Mouse (Mus musculus) frontal cortex, postnatal 14 days (tissue): ENCODE measurements around the gene Erbb4.
"Not testable (repeated sequence)": the region's sequence is repeated elsewhere in the genome, so short reads cannot be mapped to it uniquely, and the experiment has no call there.

Experiments
- DNase-seq, 2 experiments: peaks; one replicate each; pipeline ENCODE4 v3.0.0; 2022; ENCODE audit warnings: low spot score in 2 of 2

Erbb4 gene

GRCm38 (mm10) chr1:68860341-68860740 lies 247.5 kb downstream of the Erbb4 start:
- DNase-seq, result no peak

DNA sequence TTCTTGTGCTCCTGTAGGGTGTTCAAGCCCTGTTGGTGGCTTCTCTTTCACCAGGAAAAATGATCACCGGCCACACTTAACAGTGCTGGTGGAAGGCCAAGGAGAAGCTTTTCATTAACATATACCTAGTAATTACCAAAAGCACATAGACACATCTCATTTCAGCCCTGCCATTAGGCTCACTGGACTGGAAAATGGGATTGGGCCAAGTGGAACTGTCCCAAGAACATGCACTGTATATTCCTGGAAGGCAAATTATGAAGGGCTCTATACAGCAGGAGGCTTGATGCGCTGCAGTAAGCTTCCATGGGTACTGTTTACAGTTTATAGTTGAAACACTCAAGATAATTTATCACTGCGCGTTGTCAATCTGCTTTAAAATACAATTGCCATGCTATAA lies 248.4 kb downstream of the Erbb4 start:
- no peak for DNase-seq

- no peak for DNase-seq
Measured at GRCm38 (mm10) chr1:68839352-68839751, 268.5 kb downstream of the Erbb4 start.

- no peak for DNase-seq
Measured at GRCm38 (mm10) chr1:68834686-68835085, 273.2 kb downstream of the Erbb4 start.

DNA sequence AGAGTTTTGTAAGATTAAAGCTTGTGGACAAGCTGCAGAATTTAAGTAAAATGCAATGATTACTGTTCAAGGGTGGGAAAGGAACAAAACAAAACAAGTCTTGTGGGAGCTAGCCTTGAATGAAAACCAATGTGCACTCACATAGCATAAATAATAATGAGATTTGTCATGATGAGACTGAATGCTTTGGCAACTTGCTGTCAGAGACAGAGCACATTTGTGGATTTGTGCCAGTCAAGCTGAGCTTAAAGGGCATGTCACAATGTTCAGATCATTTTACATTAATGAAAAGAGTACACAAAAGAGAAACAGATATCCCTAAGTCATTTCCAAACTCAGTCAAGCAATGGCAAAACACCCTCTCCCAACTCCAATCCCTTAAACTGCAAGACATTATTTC lies 275.8 kb downstream of the Erbb4 start:
- DNase-seq, result no peak

DNA sequence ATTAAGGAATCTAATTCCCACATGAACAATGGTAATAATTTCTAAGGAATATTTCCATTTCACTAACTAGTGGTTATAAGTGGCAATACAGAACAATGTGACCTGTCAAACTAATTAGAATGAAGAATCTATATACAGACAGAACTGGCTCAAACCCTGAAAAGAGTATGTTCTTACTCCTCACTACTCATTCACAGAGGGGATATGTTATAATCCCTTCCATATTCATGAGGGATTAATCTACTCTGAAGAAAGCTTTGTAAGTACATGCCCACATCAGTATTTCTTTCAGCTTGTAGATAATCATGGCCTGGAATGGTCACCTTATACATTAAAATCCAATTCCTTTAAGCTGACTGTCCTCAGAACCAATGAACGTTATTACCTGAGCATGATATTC lies 276.3 kb downstream of the Erbb4 start:
- DNase-seq, result no peak

- no peak for DNase-seq
Measured at GRCm38 (mm10) chr1:68830501-68831239, 277.2 kb downstream of the Erbb4 start.

- DNase-seq, result no peak
Measured at GRCm38 (mm10) chr1:68823116-68823644, 284.7 kb downstream of the Erbb4 start.

GRCm38 (mm10) chr1:68806711-68807110 lies 301.1 kb downstream of the Erbb4 start:
- no peak for DNase-seq

- DNase-seq, result no peak
Measured at GRCm38 (mm10) chr1:68787409-68788015, 320.3 kb downstream of the Erbb4 start.

DNA sequence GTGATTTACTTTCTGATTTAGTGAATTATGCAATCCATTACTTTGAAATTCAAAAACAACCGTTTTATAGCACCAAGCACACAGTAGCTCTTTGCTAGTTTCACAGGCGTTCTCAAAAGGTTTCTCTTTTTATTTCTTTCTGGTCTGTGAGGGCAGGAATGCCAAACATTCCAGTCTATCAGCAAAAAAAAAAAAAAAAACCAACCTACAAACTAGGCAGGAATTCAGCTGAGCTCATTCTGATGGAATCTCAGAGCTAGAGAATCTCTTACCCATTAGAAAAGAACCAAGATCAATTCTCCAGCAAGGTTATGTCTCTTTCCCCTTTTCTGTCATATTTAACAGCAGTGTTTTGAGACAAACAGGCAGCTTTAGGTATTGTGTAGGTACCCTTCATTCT lies 327.2 kb downstream of the Erbb4 start:
- DNase-seq, result no peak

GRCm38 (mm10) chr1:68780032-68780431 lies 327.8 kb downstream of the Erbb4 start:
- DNase-seq, result no peak

- DNase-seq, result not testable (repeated sequence)
Measured at GRCm38 (mm10) chr1:68766095-68766494, 341.8 kb downstream of the Erbb4 start.

DNA sequence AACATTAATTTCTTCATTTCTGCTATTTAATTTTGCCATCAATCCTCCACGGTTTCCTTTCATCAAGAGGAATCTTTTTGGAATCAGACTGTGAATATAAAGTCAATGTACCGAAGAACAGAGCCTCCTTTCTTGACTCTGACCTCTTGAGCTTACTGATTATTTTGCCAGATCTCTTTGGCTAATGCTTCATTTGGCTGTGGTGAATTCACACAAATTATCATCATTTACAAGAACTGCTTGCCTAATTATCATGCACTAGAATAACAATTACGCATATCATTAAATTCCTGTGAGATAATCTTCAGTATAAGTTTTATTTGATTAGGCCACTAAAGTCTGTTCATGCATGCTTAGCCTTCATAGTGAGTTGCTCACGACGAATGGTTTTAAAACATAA lies 345.4 kb downstream of the Erbb4 start:
- no peak for DNase-seq

GRCm38 (mm10) chr1:68748976-68749375 lies 358.9 kb downstream of the Erbb4 start:
- no peak for DNase-seq

GRCm38 (mm10) chr1:68681478-68681877 lies 426.4 kb downstream of the Erbb4 start:
- DNase-seq, result no peak

- no peak for DNase-seq
Measured at GRCm38 (mm10) chr1:68674667-68675066, 433.2 kb downstream of the Erbb4 start.

DNA sequence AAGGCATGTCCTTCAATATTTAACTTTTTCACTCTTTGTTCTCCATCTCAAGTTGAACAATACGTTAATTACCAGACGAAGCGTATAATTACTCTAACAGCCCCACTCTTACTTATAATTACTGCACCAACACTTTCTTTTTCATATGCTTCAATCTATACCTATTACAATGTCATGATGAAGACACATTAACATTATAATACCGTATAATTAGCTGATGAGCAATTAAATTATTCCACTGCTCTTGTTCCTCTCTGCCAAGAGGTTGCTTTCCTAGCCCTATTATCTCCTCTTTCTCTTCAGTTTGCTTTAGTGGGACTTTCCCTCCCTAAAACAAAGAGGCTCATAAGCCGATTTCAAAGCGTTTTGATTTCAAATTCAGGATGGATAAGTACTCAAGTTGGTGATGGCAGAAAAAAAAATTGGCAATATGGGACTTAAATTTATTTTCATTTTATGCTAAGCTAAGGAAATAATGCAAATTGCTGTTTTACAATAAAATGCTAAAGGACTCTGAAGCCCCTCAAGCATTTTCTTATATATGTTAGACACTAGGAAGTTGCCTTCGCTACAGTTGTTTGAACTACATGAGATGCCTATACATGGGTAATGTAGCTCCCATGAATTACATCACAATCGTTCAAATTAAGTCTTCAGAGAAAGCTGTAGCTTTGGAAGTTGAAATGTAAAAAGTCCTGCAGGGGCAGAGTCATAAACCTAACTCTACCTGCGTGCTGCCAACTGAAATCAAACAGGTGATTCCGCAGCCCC lies 440.8 kb downstream of the Erbb4 start:
- no peak for DNase-seq

DNA sequence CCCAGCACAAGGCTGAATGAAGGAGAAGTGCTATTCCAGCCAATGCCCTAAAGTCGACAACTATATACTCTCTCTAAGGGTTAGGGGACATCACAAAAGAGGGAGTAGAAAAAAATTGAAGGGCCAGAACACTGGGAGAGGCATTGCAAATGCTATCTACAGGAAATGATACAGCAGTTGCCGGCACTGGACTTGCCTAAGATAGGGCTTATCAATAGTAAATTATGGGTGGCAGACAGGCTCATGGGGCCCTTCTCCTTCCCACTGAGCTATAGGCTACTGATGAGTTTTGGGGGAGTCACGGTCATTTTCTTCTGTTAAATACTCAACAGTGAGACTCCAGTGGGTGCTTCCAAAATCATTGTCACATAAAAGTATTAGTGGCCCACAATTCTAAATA lies 517.4 kb downstream of the Erbb4 start:
- DNase-seq, result no peak

DNA sequence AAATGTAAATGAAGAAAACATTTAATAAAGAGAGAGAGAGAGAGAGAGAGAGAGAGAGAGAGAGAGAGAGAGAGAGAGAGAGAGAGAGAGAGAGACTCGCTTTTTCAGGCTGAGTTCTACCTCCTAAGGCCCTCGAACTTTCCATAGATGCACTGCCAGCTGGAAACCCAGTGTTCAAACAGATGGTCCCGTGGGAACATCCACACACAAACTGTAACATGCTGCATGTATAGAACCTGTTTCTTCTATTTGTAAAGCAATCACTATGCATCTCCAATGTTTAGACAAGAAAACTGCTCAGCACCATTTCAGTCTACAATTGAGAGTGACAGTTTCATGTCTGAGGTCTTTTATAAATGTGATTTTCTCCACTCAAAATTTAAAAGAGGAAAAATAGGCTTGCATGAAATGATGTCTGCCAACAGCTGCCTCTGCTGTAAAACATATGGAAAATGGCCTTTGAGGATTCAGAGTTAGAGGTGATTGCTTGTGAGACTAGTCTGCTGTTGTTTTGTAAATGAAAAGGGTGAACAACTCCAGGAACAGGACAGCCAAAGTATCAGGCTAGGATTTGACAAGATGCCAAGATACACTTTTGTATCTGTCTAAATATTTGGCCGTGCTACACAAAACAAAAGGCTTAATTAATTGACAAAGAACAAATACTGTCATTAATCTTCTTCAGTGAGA lies 533.9 kb downstream of the Erbb4 start:
- DNase-seq, result no peak

GRCm38 (mm10) chr1:68570924-68571323 lies 536.9 kb downstream of the Erbb4 start:
- no peak for DNase-seq

- DNase-seq, result no peak
Measured at GRCm38 (mm10) chr1:68542942-68543341, 564.9 kb downstream of the Erbb4 start.
